Mouse (Mus musculus): ENCODE data around the gene Prkca. TPM values are rescaled to one million over a fixed set of nuclear protein-coding genes. Genes with fewer than 3 reads are reported as not detected.

The Prkca gene
- total RNA-seq, 1 experiment from 2014 or later, result 10.1 TPM

DNA sequence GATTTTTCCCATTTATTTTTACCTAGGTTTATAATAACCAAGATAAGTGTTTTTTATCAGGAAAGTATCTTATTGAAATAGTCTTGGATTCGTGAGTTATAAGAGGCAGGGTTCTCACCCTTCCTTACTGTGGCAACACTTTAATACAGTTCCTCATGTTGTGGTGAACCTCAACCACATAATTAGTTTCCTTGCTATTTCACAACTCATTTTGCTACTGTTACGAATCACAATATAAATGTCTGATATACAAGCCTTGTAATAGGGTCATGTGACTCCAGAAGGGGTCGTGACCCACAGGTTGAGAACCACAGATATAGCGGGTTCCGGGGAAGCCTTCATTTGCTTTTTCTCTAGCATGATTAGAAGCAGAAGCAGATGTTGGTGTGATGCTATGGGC is 275.3 kb downstream of the Prkca start:
- ATAC-seq (ENCODE audit: extremely low read depth, insufficient number of reproducible peaks, low FRiP score, poor library complexity, severe bottlenecking), result no peak

DNA sequence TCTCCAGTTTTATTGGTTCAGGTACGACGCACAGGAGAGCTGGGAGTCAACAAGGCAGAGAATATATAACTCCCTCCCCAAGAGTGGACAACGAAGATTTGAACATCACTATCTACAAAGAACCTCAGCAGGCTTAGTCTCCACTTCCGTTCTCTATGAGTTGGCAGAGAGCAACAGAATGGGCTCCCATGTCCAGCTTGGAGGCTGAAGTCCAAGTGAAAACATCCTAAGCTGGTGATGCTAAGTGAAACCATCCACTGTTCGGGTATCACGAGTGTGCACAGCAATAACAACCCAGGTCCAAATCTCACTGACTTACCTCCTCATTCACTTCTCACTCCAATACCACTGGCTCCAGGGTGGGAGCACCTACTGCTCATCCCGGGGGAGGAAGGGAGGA is 276.6 kb downstream of the Prkca start:
- no peak for ATAC-seq (ENCODE audit: extremely low read depth, insufficient number of reproducible peaks, low FRiP score, poor library complexity, severe bottlenecking)

DNA sequence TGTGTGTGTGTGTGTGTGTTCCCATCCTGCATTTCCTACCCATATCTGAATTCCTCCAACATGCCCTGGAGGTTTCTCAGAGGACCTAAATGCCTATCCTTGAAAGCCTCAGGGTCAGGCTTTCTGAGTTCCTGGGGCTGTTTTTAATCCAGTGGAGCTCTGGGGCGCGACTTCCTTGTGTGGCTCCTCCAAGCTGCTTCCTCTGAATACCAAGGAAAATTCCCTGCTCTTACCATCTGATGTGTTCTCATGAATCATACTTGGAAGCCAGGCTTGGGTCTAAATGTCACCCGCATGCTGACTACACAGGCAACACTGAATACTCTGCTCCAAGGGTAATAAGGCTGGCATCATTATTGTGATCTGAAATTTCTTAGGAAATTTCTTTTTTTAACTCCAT is 279.3 kb downstream of the Prkca start:
- no peak for ATAC-seq (ENCODE audit: extremely low read depth, insufficient number of reproducible peaks, low FRiP score, poor library complexity, severe bottlenecking)

DNA sequence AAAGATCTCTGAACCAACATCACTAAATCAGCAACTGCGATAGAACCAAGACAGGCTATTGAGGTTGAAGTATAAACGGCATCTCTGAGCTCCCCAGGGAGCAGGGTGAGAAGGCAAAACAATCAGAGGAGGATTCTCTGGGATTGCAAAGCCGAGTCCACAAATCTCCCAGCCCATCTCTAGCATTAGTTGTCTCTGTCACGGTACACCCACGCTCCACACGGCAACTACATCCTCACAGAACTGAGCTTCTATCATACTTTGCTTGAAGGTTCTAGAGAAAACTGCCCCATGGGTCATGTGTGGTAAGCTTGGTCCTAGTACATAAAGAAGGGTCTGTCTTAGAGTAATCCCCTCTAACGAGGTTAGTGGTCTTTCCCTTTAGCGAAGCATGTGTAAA is 280.6 kb downstream of the Prkca start:
- ATAC-seq (ENCODE audit: extremely low read depth, insufficient number of reproducible peaks, low FRiP score, poor library complexity, severe bottlenecking), result no peak

DNA sequence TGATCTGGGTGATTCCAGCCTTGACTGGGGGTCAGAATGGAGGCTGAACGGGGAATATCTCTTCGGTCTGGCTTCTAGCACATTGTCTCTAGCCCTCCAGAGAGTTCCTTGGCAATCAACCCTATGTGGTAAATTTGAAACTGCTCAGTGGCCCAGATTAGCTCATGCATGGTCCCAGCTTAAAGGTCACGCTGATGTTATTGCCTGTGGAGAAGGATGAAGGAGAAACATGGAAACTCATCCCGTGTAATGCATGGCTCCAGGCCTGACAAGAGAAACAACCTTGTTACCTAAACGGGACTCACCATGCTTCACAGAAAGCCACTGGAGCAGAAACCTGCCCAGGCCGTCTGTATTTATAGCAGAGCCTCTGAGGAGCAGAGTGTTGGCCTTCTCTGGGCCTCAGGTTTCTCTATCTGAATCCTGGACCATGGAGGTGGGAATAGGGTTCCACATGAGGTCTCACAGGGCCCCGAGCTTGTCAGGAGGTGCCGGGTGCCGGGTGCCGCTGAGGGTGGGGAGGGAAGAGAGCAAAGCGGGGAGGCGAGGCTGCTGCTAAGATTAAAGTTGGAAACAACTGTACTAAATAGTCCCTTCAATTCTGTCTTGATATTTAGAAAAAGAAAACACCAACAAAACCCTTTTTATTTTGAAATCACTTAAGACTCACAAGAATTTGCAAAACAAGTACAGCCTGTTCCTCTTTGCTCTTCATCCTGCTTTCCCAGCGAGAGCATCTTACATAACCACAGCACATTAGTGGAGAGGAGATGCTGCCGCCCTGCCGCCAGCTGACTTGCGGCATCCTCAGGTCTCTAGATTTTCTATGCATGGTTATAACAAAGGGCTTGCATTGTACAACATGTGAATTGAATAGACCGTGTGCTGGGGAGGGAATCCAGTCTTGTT is 281.9 kb downstream of the Prkca start:
- no peak for ATAC-seq (ENCODE audit: extremely low read depth, insufficient number of reproducible peaks, low FRiP score, poor library complexity, severe bottlenecking)

DNA sequence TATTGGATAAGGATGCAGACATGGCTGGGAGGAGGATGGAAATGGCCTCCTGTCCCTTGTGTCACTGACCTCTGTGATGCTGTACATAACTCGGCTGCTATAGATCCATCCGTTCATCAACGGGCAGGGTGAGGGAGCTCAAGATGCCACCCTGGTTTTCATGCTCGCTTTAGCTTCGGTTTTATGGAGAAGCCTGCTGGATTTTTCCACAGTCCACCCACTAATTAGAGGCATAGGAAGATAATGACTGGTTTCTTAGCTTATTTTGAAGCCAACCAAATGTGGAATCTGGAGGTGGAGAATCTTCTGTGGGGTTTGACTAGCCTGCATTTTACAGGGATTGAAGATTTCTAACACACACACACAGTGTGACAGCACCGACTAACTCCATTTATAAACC is 286.6 kb downstream of the Prkca start:
- no peak for ATAC-seq (ENCODE audit: extremely low read depth, insufficient number of reproducible peaks, low FRiP score, poor library complexity, severe bottlenecking)

DNA sequence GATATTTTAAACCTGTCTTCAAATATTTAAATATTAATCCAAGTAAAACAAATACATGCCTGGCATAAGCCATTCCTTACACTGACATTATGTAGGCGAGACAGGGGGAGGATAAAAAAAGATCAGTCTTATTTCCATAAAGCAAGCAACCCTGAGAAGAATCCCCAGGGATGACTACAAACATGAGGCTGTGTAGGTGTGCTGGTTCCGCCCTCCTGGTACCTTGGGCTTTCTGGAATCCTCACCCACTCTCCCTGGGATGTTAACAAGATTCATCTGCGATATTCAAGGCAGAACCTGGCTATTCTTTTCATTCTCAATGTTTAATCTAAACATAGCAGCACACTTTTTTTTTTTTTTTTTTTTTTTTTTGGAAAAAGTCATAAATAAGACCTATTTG is 289.1 kb downstream of the Prkca start:
- ATAC-seq (ENCODE audit: extremely low read depth, insufficient number of reproducible peaks, low FRiP score, poor library complexity, severe bottlenecking), result no peak

DNA sequence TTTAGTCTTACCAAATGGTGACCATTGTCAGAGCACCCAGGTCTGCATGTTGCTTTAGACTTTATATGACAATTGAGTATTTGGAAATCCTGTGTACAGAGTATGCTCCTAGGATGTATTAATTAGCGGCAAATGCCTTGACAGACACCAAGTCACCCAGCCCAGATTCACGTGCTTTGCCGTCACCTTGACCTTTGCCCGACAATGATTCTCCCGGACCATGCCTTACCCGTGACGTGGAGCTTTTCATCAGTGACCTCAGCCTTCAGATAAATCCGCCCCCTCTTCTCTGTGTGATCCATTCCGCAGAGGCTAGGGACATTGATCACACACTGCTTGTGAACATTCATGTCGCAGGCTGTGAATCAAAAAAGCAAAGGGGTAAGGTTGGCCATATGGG is 290.0 kb downstream of the Prkca start:
- ATAC-seq (ENCODE audit: extremely low read depth, insufficient number of reproducible peaks, low FRiP score, poor library complexity, severe bottlenecking), result no peak

DNA sequence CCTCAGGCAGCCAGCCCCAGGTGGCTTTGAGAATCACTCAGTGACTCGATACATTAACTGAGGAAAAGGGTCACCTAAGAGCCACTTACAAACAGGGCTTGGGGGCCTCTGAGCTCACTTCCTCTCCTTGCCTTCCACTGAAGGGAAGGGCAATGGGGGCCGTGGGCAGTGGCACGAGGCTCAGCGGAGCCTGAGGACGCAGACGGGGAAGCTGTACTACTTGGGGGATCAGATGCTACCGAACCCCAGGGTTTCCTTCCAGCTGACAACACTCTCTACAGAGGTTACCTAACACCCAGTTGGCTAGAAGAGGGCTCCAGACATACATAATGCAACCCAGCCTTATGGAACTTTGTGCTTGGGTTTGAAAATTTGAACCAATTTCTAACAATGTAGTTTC is 302.1 kb downstream of the Prkca start:
- ATAC-seq (ENCODE audit: extremely low read depth, insufficient number of reproducible peaks, low FRiP score, poor library complexity, severe bottlenecking), result no peak

DNA sequence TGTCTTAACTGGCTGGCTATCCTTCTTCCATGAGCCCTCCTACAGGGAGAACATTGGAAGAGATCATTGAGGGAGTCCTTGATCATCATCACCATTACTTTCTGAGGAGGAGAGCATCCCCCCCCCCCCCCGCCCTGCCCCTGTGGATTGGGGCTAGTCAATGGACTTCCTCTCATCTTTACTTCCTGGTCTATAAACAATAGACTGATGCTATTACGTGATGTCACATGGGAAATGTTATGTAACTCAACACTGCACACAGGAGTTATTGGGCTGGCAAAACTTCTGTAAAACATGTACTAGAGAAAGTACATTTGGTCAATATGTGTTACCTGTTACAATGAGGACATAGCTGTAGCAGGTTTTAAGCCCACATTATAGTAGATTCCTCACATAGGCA is 302.9 kb downstream of the Prkca start:
- ATAC-seq (ENCODE audit: extremely low read depth, insufficient number of reproducible peaks, low FRiP score, poor library complexity, severe bottlenecking), result no peak

DNA sequence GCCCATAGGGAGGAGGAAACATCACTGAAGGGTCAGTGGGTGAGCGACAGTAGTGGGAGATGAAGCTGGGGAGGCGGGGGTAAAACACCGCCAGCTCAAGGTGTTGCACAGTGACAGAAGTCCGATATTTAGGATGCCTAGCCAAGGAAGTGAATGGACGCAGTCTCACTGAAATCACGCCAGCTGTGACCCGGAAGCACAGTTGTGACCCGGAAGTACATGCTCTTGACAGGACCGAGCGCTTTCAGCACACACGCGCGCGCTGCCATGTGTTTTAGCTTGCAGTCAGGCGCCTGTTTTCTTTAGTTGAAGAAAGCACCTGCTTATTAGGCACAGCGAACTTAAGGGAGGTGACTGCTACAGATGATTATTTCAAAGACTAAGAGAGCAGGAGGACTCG is 304.0 kb downstream of the Prkca start:
- ATAC-seq (ENCODE audit: extremely low read depth, insufficient number of reproducible peaks, low FRiP score, poor library complexity, severe bottlenecking), result no peak

DNA sequence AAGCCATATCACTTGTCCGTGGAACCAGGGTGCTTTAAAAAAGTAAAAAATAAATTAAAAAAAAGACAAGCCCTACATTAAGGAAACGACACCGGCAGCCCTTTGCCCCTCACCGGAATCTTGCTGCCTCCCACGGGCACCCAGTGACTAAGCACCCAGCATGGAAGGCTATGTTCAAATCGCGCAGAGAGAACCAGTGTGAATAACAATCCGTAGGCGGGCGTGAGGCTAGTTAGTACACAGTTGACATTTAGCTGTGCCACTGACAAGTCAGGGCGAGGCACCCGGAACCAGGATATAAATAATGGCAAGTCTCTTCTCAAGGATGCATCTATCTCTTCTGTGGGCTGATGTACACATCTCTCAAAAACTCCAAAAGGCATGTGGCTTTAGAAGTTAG is 304.7 kb downstream of the Prkca start:
- no peak for ATAC-seq (ENCODE audit: extremely low read depth, insufficient number of reproducible peaks, low FRiP score, poor library complexity, severe bottlenecking)

DNA sequence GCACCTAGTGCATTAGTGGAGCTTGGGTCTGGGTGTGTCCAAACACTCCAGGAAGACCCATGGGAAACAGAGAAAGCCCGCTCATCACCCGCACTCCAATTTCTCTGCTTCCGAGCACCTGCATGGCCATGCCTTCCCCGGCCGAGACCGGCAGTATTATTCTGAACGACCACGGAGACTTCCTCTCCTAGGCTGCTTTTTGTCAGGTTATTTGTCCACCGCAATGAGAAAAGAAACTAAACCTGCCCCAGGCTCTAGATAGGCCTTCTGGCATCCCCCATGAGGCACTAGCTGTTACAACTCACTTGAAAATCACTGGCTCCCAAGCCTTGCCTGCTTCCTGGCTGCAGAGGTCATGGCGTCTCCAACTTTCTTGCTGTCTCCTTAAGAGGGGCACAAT is 307.4 kb downstream of the Prkca start:
- ATAC-seq (ENCODE audit: extremely low read depth, insufficient number of reproducible peaks, low FRiP score, poor library complexity, severe bottlenecking), result no peak

DNA sequence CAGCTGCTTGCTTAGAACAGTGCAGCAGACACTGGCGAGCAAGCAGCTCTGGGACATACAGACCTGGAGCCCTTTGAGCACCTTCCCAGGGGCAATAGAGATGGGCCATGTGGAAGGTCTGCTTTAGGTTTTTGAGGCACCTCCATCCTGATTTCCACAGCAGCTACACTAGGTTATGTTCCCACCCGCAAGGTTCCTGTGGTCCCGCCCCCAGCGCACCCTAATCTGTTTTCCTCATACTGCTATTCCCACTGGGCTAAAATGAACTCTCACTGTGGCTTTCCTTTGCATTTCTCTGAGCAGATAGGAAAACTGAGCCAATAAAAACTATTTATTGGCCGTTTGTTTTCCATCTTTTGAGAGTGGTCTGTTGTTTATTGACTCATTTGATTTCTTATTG is 308.0 kb downstream of the Prkca start:
- no peak for ATAC-seq (ENCODE audit: extremely low read depth, insufficient number of reproducible peaks, low FRiP score, poor library complexity, severe bottlenecking)

DNA sequence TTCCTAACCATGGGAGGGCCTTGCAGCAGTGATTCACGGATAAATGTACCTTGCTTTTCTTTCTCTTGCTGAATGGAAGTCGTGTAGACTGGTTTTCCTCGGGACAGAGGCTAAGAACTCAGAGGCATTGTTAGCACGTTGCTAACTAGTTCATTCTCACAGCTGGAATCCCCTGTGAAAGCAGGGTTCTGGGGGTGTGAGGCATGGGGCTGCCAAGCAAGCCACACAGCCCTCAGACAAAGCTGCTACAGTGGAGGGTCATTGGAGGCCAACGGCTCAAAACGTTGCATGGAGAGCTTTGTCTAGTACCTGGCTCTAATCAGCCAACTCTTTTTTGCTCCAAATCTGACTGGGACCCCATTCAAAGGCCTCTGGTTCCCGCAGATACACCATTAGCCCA is 309.4 kb downstream of the Prkca start:
- no peak for ATAC-seq (ENCODE audit: extremely low read depth, insufficient number of reproducible peaks, low FRiP score, poor library complexity, severe bottlenecking)

DNA sequence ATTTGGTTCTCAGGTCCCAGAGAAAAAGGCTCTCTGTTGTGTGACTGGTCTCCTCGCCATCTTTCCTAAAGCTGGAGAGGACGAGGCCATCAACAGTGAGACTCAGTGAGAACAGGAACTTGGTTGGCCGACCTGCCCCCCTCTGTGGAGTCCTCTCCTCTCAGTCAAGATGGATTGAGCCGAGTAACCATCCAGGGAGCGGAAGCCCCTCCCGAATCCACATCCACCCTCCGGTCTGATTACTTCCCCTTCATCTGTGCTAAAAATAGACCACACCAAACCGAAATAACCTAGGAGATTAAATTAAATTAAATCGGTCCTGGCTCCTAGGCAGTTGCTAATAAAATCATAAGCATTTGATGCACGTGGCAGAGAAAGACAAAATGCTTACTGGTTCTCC is 311.2 kb downstream of the Prkca start:
- ATAC-seq (ENCODE audit: extremely low read depth, insufficient number of reproducible peaks, low FRiP score, poor library complexity, severe bottlenecking), result no peak

DNA sequence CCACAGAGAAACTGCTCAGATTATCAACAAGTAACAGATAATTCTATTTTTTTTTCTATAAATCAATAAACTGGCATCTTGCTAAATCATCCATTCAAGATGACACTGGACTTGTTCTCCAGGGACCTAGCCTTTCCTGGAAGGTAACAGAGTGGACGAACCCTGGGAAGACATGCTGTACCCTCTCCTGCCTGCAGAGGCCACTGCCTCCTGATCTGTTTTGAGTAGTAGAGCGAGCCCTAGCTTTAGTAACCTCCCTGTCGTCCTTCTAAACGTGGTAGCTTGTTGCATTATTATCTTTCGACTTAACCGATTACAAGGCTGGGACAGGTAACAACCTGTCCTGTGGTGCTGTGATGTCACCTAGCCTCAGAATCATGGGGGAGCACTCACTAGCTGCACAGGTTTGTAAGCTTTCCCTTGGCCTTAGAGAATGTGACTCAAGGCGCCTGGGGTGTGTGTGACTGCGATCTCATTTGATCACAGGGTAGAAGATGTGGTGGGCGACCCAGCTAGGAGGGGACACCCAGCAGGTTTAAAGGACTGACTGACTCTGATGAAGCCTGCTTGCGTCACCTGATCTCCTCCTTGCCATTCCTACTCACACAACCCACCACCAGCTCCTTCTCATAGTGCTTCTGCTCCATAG is 312.6 kb downstream of the Prkca start:
- no peak for ATAC-seq (ENCODE audit: extremely low read depth, insufficient number of reproducible peaks, low FRiP score, poor library complexity, severe bottlenecking)

DNA sequence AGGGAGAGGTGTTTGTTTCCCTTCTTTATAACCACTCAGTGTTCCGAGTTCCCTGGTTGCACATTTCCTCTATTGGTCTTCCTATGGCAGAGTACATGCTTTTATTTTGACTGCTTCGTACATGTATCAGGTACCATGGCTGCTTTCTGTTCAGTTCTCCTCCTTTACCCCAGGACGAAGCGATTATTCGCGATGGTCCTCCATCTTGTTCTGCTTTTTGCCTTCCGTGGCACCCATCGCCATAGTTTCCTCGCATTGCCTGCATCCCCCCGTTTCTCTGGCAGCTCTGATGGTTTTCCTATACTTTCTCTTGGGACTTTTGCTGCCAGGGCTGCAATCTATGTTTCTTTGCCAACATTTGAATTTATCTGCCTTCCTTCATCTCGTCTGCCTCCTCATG is 314.4 kb downstream of the Prkca start:
- no peak for ATAC-seq (ENCODE audit: extremely low read depth, insufficient number of reproducible peaks, low FRiP score, poor library complexity, severe bottlenecking)

DNA sequence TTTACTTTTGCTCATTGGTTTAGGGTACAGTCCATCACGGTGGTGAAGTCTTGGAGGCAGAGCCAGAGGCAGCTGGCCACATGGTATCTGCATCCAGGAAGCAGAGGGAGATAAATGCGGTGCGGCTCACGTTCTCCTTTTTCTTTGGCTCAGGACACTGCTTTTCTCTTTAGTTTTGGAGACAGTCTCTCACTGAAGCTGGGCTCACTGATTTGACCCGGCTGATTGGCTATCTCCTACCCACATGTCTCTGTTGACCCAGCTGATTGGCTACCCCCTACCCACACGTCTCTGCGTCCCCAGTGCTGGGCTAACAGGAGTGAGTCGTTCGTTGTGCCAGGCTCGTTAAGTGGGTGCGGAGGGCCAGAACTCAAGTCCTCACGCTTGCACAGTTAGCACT is 315.3 kb downstream of the Prkca start:
- no peak for ATAC-seq (ENCODE audit: extremely low read depth, insufficient number of reproducible peaks, low FRiP score, poor library complexity, severe bottlenecking)

DNA sequence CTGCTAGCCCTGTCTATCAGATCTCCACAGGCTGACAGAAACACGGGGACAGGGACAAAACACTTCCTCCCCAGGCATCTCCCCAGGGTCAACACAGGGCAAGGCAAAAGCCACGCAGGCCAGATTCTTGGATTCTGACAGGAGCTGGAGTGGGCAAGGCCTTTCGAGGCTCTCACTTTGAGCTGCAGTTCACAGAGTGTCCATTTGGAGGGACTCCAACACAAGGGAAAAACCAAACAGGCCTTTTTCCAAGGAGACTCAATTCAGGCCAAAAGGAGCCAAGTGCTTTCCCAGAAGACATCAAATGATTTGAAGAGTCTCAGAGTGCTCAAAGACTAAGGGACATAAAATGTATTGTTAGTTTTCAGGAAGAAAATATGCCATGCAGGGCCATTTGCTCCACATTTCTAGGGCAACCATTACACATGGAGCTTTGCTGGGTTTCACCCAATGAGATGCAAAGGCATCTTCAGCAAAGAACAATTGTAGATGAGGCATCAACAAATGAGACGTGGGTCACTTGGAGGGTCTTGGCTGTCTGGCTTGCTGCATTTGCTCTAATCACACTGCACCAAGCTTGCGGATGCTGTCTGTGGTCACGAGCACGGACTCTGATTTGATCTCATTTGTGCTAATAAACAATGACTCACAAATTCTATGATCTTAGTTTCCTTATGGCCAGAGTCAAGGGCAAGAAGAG is 317.9 kb downstream of the Prkca start:
- ATAC-seq (ENCODE audit: extremely low read depth, insufficient number of reproducible peaks, low FRiP score, poor library complexity, severe bottlenecking), result no peak

All from neutrophil, adult 5-6 weeks (primary cell).